ENCODE assay signal across 13 mouse cellular contexts in the genomic region with DNA sequence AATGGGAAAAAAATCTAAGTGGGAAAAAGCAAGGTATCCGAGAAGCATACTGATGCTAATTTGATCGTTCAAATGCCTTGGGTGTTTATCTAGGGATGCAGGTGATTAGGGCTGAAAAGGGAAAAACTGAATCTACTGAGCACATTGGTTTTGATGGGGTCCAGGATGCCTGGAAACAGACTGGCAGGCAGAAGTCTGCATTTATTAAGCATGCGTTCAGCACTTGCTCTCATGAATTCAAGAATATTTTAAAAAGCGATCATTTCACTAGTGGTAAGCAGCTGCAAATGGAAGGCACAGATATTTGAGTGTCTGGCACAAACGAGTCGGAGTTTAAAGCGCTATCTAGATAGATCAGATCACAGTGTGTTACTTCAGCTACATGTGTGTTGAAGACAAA.
"Had no signal": no experiment of that assay in that cellular context is flagged by ENCODE, and none has a peak within 500 bp of the region (broad histone marks: within the 10 kb centered on the region; RNA-seq: fewer than 3 reads in every experiment).

No protein-coding gene starts in this region.

- H3K4me3 ChIP-seq: limb, embryonic 10.5 days; liver, embryonic 15.5 days; midbrain, embryonic 13.5 days; neural tube, embryonic 12.5 days had no signal

- DNase-seq: kidney, adult 11 months; kidney, adult 9 months; kidney, postnatal 10 days; kidney, postnatal 4 days; lung, adult 2 months; lung, postnatal 36 days had no signal

- H3K9ac ChIP-seq: liver, embryonic 15.5 days; midbrain, embryonic 13.5 days; neural tube, embryonic 12.5 days had no signal

- H3K4me1 ChIP-seq: liver, embryonic 15.5 days had no signal

- H3K36me3 ChIP-seq: limb, embryonic 10.5 days; liver, embryonic 15.5 days; midbrain, embryonic 13.5 days; neural tube, embryonic 12.5 days had no signal

- H3K27ac ChIP-seq: liver, embryonic 15.5 days; neural tube, embryonic 12.5 days; stomach, postnatal 0 days had no signal

- H3K9me3 ChIP-seq: limb, embryonic 10.5 days; liver, embryonic 15.5 days; midbrain, embryonic 13.5 days; neural tube, embryonic 12.5 days had no signal

- ATAC-seq: lung, postnatal 0 days; midbrain, embryonic 13.5 days had no signal

- H3K27me3 ChIP-seq: liver, embryonic 15.5 days; midbrain, embryonic 13.5 days; neural tube, embryonic 12.5 days had no signal

- H3K4me2 ChIP-seq: liver, embryonic 11.5 days; liver, embryonic 15.5 days; midbrain, embryonic 13.5 days; neural tube, embryonic 12.5 days had no signal
